Mouse (Mus musculus) B cell, adult 2 months (primary cell): ENCODE measurements around the gene Trip6.

ENCODE experiments used
- DNase-seq, 2 experiments: peaks; one replicate each; pipeline ENCODE4 v3.0.0; 2022

Gene Trip6

GRCm38 (mm10) chr5:137314193-137315083 is at the start of gene Trip6:
TSS of gene Trip6 (minus strand) at chr5:137314404.
- DNase-seq, result no peak

GRCm38 (mm10) chr5:137358382-137358781 is 44.2 kb upstream of the Trip6 start:
- DNase-seq, result no peak

GRCm38 (mm10) chr5:137354091-137354490 is 39.9 kb upstream of the Trip6 start:
- no peak for DNase-seq

- no peak for DNase-seq
Observed at GRCm38 (mm10) chr5:137352011-137352975, 38.1 kb upstream of the Trip6 start.

- DNase-seq, result no peak
Observed at GRCm38 (mm10) chr5:137351394-137351793, 37.2 kb upstream of the Trip6 start.

GRCm38 (mm10) chr5:137351058-137351380 is 36.8 kb upstream of the Trip6 start:
- no peak for DNase-seq

- no peak for DNase-seq
Observed at GRCm38 (mm10) chr5:137350205-137351057, 36.2 kb upstream of the Trip6 start.

GRCm38 (mm10) chr5:137349384-137350204 is 35.4 kb upstream of the Trip6 start, which contains the start of gene Ephb4:
TSS of gene Ephb4 (plus strand) at chr5:137350109.
- DNase-seq, result no peak

- no peak for DNase-seq
Observed at GRCm38 (mm10) chr5:137348482-137349383, 34.5 kb upstream of the Trip6 start.

GRCm38 (mm10) chr5:137347856-137348255 is 33.7 kb upstream of the Trip6 start:
- DNase-seq, result no peak

GRCm38 (mm10) chr5:137346983-137347382 is 32.8 kb upstream of the Trip6 start:
- no peak for DNase-seq

- DNase-seq, result no peak
Observed at GRCm38 (mm10) chr5:137346388-137346787, 32.2 kb upstream of the Trip6 start.

GRCm38 (mm10) chr5:137345821-137346220 is 31.6 kb upstream of the Trip6 start:
- no peak for DNase-seq

- DNase-seq, result peak; percentile 10 to 24
Observed at GRCm38 (mm10) chr5:137343869-137344268, 29.7 kb upstream of the Trip6 start.

GRCm38 (mm10) chr5:137343412-137343811 is 29.2 kb upstream of the Trip6 start:
- DNase-seq, result no peak

- no peak for DNase-seq
Observed at GRCm38 (mm10) chr5:137342407-137343012, 28.3 kb upstream of the Trip6 start.

GRCm38 (mm10) chr5:137340222-137340621 is 26.0 kb upstream of the Trip6 start:
- DNase-seq, result no peak

- DNase-seq, result peak in 1 of 2 experiments; percentile 7
Observed at GRCm38 (mm10) chr5:137339290-137339979, 25.2 kb upstream of the Trip6 start.

GRCm38 (mm10) chr5:137338663-137339289 is 24.6 kb upstream of the Trip6 start:
- peak in 1 of 2 experiments; percentile 14 for DNase-seq
